Mouse (Mus musculus): Measurements from ENCODE around the gene Lamtor4. TPM values are rescaled to one million over a fixed set of nuclear protein-coding genes. Genes with fewer than 3 reads are reported as not detected.
"Not testable (repeated sequence)": the region's sequence is repeated elsewhere in the genome, so short reads cannot be mapped to it uniquely, and the experiment has no call there.

Lamtor4 gene
- polyA plus RNA-seq (2015; fragmentation: Nextera tagmentation; extraction: Ambion mirVana), result 81.2 and 81.9 TPM in 2 replicates

DNA sequence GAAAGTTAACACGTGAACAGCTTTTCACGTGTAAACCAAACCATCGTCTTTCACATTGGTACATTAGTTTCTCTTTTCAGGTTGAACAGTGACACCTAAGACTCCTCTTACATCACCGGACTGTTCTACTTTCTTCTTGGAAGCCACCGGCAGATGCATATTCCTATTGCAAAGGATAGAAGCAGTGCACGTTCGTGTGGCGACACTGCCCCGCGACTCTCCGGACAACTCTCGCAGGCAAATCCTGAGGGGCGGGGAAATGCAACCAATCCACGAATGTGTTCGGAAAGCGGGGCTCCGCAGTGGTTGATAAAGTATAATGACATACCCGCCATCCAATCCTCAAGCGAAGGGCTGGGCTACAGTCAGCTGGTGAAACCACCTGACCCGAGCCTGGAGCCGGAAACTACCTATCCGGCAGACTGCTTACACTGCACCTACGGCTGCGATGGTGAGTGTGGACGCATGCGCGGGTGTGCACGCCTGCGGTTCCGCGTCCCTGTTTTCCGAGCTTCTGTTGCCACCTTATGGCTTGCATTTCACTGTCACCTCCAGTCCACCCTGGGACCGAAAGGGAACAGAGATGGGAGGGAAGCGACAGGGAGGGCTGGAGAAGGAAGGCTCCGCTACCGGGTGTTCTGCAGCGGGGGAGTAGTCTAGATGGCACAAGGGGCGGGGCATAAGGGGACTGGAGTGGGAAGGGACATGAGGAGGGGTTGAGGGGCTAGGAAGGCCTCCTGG, at the start of gene Lamtor4:
Lamtor4 (plus strand) TSS at position 130 of the 741 bp plus-strand sequence.
- WGBS, result under 1% methylated on average over 38 of the region's 38 CpGs
- H3K36me3 ChIP-seq, result peaks cover 32% of the 10 kb centered on the region
- peak within 1 kb of the TSS; percentile 65 for H3K4me3 ChIP-seq (replicated peaks)
- peak within 1 kb of the TSS; percentile 85 for H3K27ac ChIP-seq
- H3K4me1 ChIP-seq (replicated peaks), result peaks cover 16% of the 10 kb centered on the region
- H3K4me2 ChIP-seq (replicated peaks), result peak within 1 kb of the TSS; percentile 82
- H3K27me3 ChIP-seq, result no peaks in the 10 kb centered on the region
- H3K9ac ChIP-seq (replicated peaks), result peak within 1 kb of the TSS; percentile 73
- H3K9me3 ChIP-seq, result no peaks in the 10 kb centered on the region
- ATAC-seq, result peak; percentile 100

DNA sequence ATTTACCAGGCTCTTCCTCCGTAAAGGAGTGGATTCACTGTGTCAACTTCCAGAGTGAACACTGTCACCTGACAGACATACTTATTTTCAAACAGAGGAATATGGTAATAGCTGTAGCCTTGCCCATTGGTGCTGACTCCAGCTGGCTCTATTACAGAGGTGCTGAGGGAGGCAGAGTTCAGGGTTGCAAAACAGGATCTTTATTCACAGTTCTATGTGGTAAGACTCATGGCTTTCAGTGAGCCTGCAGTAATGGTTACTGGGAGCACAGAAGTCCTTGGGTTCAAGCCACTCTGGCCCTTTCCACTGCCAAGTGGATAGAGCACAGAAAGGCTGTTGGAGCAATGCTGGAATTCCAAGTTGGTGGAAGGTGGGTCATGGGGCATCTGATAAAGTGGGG, 48.0 kb upstream of the Lamtor4 start:
- Histone ChIP-seq H3K9me3 (peaks cover 9% of the 10 kb centered on the region; the same call in 1 of the 2 replicates), H3K4me2 (replicated peaks) (no peak overlapping the region), H3K4me1 (replicated peaks) (no peaks in the 10 kb centered on the region), H3K36me3 (no peaks in the 10 kb centered on the region), H3K9ac (replicated peaks) (no peak overlapping the region), H3K27ac (no peak overlapping the region), H3K4me3 (replicated peaks) (no peak overlapping the region), H3K27me3 (no peaks in the 10 kb centered on the region)
- ATAC-seq, result no peak
- 80% methylated on average over 1 of the region's 1 CpGs for WGBS

GRCm38 (mm10) chr5:138207873-138208272, 47.4 kb upstream of the Lamtor4 start:
- H3K9me3 ChIP-seq, result peaks cover 9% of the 10 kb centered on the region; the same call in 1 of the 2 replicates
- H3K36me3 ChIP-seq, result no peaks in the 10 kb centered on the region
- H3K4me3 ChIP-seq (replicated peaks), result no peak overlapping the region
- 86% methylated on average over 4 of the region's 4 CpGs for WGBS
- no peak overlapping the region for H3K4me2 ChIP-seq (replicated peaks)
- no peaks in the 10 kb centered on the region for H3K4me1 ChIP-seq (replicated peaks)
- no peak for ATAC-seq
- H3K27me3 ChIP-seq, result no peaks in the 10 kb centered on the region
- H3K9ac ChIP-seq (replicated peaks), result no peak overlapping the region
- H3K27ac ChIP-seq, result no peak overlapping the region

DNA sequence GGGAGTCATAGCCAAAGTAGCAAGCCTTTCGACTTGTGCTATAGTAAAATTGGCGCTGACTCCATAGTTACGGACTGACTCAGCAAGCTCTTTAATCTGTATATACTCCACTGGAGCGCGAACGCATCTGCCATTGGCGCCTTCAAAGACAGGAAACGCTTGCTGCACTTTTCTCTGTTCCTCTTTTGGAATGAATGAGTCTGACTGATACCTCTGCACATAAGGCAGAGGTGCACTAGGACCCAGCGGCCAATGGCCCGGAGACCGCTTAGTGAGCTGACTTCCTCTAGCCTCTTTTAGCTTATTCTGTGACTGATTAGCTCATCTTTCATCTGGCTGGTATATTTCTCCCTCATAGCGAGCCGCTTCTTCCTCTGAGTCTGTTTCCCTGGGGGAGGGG, 38.6 kb upstream of the Lamtor4 start:
- H3K27me3 ChIP-seq, ATAC-seq: not testable (repeated sequence)
- WGBS, result 94% methylated on average over 13 of the region's 13 CpGs

DNA sequence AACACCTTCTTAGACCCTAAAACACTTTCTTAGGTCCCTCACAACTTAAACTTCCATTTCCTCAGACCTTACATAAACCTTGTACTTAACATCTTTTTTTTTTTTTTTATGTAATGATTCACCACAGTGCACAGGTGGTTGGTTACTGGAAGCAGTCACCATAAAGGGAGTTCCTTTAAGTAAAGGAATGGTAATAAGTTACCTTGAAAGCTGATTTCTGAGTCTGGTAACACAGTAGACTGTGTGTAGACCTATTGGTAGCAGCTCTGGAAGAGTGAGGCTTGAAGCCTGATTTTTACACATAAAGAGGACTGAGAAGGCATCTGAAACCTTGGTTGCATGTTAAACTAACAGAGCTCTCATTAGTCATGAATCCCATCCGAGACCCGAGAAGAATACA, 35.4 kb upstream of the Lamtor4 start:
- Histone ChIP-seq H3K27ac (no peak overlapping the region), H3K9ac (replicated peaks) (no peak overlapping the region), H3K9me3 (peaks cover 25% of the 10 kb centered on the region), H3K36me3 (no peaks in the 10 kb centered on the region), H3K4me2 (replicated peaks) (no peak overlapping the region), H3K27me3 (no peaks in the 10 kb centered on the region), H3K4me1 (replicated peaks) (no peaks in the 10 kb centered on the region), H3K4me3 (replicated peaks) (no peak overlapping the region)
- ATAC-seq, result no peak
- WGBS, result 80% methylated on average over 2 of the region's 2 CpGs

More for the DNA sequence above, 38.6 kb upstream of the Lamtor4 start:
- not testable (repeated sequence) for H3K9ac ChIP-seq (replicated peaks); H3K4me1 ChIP-seq (replicated peaks); H3K4me3 ChIP-seq (replicated peaks); H3K36me3 ChIP-seq; H3K27ac ChIP-seq; H3K4me2 ChIP-seq (replicated peaks)
- H3K9me3 ChIP-seq, result peaks cover 29% of the 10 kb centered on the region

GRCm38 (mm10) chr5:138222111-138222510, 33.2 kb upstream of the Lamtor4 start:
- Histone ChIP-seq H3K36me3 (no peaks in the 10 kb centered on the region), H3K9ac (replicated peaks) (no peak overlapping the region), H3K27ac (no peak overlapping the region), H3K4me3 (replicated peaks) (no peak overlapping the region), H3K4me2 (replicated peaks) (no peak overlapping the region), H3K9me3 (0 out of 2 replicates have a peak, but pooled peaks cover 6% of the 10 kb centered on the region), H3K4me1 (replicated peaks) (no peaks in the 10 kb centered on the region), H3K27me3 (no peaks in the 10 kb centered on the region)
- no peak for ATAC-seq
- WGBS, result 24% methylated on average over 4 of the region's 4 CpGs

DNA sequence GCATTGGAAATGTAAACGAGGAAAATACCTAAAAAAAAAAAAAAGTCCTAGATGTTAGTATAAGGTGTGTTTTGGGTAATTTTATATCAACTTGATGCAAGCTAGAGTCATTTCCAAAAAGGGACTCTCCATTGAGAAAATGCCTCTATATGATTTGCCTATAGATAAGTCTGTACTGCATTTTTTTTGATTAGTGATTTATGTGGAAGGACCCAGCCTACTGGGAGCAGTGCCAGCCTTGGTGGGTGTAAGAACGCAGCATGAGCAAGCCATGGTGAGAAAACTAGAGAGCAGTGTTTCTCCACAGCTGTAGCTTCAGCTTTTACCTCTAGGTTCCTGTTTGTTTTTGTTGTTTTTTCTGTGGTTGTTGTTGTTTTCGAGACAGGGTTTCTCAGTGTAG, 32.0 kb upstream of the Lamtor4 start:
- H3K27me3 ChIP-seq, result no peaks in the 10 kb centered on the region
- no peak overlapping the region for H3K27ac ChIP-seq
- ATAC-seq, result no peak
- H3K4me3 ChIP-seq (replicated peaks), result no peak overlapping the region
- no peaks in the 10 kb centered on the region for H3K4me1 ChIP-seq (replicated peaks)
- no peak overlapping the region for H3K9ac ChIP-seq (replicated peaks)
- no peaks in the 10 kb centered on the region for H3K36me3 ChIP-seq
- H3K4me2 ChIP-seq (replicated peaks), result no peak overlapping the region
- WGBS, result 65% methylated on average over 3 of the region's 3 CpGs
- no peaks in the 10 kb centered on the region for H3K9me3 ChIP-seq

GRCm38 (mm10) chr5:138225700-138226099, 29.6 kb upstream of the Lamtor4 start, which contains the start of gene Nxpe5:
Gene Nxpe5, plus strand, starts transcription at chr5:138225898.
- Histone ChIP-seq H3K27ac (no peak within 1 kb of the TSS), H3K36me3 (no peaks in the 10 kb centered on the region), H3K4me3 (replicated peaks) (no peak within 1 kb of the TSS), H3K4me2 (replicated peaks) (no peak within 1 kb of the TSS), H3K27me3 (no peaks in the 10 kb centered on the region), H3K4me1 (replicated peaks) (no peaks in the 10 kb centered on the region), H3K9me3 (no peaks in the 10 kb centered on the region), H3K9ac (replicated peaks) (no peak within 1 kb of the TSS)
- 61% methylated on average over 2 of the region's 2 CpGs for WGBS
- ATAC-seq, result no peak

DNA sequence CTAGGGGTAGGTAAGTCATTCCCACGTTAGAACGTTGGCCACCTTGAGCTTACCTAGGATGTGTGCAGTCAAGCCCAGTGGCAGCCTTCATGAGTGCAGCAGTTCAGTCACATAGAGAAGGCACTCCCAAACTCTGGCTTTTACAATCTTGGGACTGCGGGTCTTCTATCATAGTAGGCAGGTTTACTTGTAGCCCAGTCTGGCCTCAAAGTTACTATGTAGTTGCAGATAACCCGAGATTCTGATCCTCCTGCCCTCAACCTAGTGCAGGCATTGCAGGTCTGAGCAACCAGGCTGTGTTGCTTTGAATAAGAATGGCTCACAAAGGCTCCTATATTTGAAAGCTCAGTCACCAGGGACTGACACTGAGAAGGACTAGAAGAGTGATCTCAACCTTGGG, 28.8 kb upstream of the Lamtor4 start:
- no peak overlapping the region for H3K27ac ChIP-seq
- H3K36me3 ChIP-seq, result no peaks in the 10 kb centered on the region
- no peak overlapping the region for H3K4me2 ChIP-seq (replicated peaks)
- no peaks in the 10 kb centered on the region for H3K27me3 ChIP-seq
- H3K4me1 ChIP-seq (replicated peaks), result no peaks in the 10 kb centered on the region
- H3K9ac ChIP-seq (replicated peaks), result no peak overlapping the region
- no peaks in the 10 kb centered on the region for H3K9me3 ChIP-seq
- WGBS, result 76% methylated on average over 4 of the region's 4 CpGs
- no peak overlapping the region for H3K4me3 ChIP-seq (replicated peaks)
- ATAC-seq, result no peak

DNA sequence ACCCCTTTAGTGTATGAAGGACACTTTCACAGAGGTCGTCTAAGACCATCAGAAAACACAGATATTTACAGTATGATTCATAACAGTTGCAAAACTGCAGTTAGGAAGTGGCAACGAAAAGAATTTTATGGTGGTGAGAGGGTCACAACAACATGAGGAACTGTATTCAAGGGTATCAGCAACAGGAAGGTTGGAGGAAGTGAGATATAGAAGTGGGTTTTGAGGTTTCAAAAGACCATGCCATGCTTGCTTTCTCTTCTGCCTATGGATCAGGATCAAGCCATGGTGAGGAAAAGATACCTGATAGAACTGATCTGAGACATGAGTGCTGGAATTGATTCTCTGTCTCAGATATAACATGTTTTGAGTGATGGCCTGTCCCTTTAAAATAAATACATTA, 27.9 kb upstream of the Lamtor4 start:
- WGBS, result 79% methylated on average over 2 of the region's 2 CpGs
- no peak for ATAC-seq
- Histone ChIP-seq H3K4me1 (replicated peaks) (no peaks in the 10 kb centered on the region), H3K9ac (replicated peaks) (no peak overlapping the region), H3K4me3 (replicated peaks) (no peak overlapping the region), H3K27ac (no peak overlapping the region), H3K9me3 (no peaks in the 10 kb centered on the region), H3K4me2 (replicated peaks) (no peak overlapping the region), H3K36me3 (no peaks in the 10 kb centered on the region), H3K27me3 (no peaks in the 10 kb centered on the region)

- H3K4me3 ChIP-seq (replicated peaks), result no peak overlapping the region
- H3K9ac ChIP-seq (replicated peaks), result no peak overlapping the region
- H3K9me3 ChIP-seq, result no peaks in the 10 kb centered on the region
- no peak overlapping the region for H3K4me2 ChIP-seq (replicated peaks)
- WGBS, result 58% methylated on average over 3 of the region's 3 CpGs
- no peak for ATAC-seq
- no peaks in the 10 kb centered on the region for H3K36me3 ChIP-seq
- no peaks in the 10 kb centered on the region for H3K27me3 ChIP-seq
- no peak overlapping the region for H3K27ac ChIP-seq
- H3K4me1 ChIP-seq (replicated peaks), result no peaks in the 10 kb centered on the region
Measured at GRCm38 (mm10) chr5:138228026-138228425, 27.3 kb upstream of the Lamtor4 start.

- H3K9ac ChIP-seq (replicated peaks), result no peak overlapping the region
- no peaks in the 10 kb centered on the region for H3K27me3 ChIP-seq
- H3K4me2 ChIP-seq (replicated peaks), result no peak overlapping the region
- H3K27ac ChIP-seq, result no peak overlapping the region
- H3K36me3 ChIP-seq, result no peaks in the 10 kb centered on the region
- no peak for ATAC-seq
- no peaks in the 10 kb centered on the region for H3K9me3 ChIP-seq
- no peaks in the 10 kb centered on the region for H3K4me1 ChIP-seq (replicated peaks)
- no peak overlapping the region for H3K4me3 ChIP-seq (replicated peaks)
- WGBS, result 94% methylated on average over 3 of the region's 3 CpGs
Measured at GRCm38 (mm10) chr5:138229511-138229910, 25.8 kb upstream of the Lamtor4 start.

DNA sequence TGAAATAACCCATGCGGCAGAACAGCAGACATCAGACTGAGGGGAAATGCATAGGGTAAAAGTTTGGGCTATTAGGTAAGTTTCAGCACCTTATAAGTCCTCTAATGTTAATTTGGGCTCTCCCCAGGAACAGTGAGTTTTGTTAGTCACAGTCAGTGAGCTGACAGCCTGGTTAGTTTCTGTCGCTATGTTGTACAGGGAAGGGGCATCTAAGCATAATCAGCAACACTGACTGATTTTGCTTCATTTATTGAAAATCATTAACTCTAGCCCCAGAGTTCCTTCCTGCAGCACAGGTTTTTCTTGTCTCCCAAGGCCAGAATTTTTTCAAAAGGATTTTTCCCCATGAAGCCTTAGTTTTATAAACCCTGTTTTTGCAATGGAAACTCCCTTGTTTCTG, 21.5 kb upstream of the Lamtor4 start:
- H3K27ac ChIP-seq, result no peak overlapping the region
- ATAC-seq, result no peak

More for the DNA sequence above, 21.5 kb upstream of the Lamtor4 start:
- no peaks in the 10 kb centered on the region for H3K9me3 ChIP-seq
- no peak overlapping the region for H3K4me3 ChIP-seq (replicated peaks)
- H3K27me3 ChIP-seq, result no peaks in the 10 kb centered on the region
- H3K4me1 ChIP-seq (replicated peaks), result no peaks in the 10 kb centered on the region
- no peaks in the 10 kb centered on the region for H3K36me3 ChIP-seq
- H3K4me2 ChIP-seq (replicated peaks), result no peak overlapping the region
- H3K9ac ChIP-seq (replicated peaks), result no peak overlapping the region
- WGBS, result 88% methylated on average over 2 of the region's 2 CpGs

Measured in midbrain, embryonic 13.5 days (tissue).